Mouse (Mus musculus) neural tube, embryonic 14.5 days (tissue): Measurements from ENCODE around the gene Gm20547. TPM values are rescaled to one million over a fixed set of nuclear protein-coding genes. Genes with fewer than 3 reads are reported as not detected.

Experiments
- ATAC-seq: fragments of 200-750 bp; cut with Nextera tagmentation; 2 replicates; pipeline ENCODE4 v1.8.0; 2017; ENCODE audit warnings: low read depth, mild to moderate bottlenecking, moderate TSS enrichment, moderate library complexity
- H3K27ac ChIP-seq: fragments of 300-500 bp; sonication (generic); 2 replicates; pipeline ENCODE4 v1.5.1; 2014; ENCODE audit warnings: low read depth, mild to moderate bottlenecking, control low read depth, low read length, moderate library complexity, mixed read lengths
- H3K27me3 ChIP-seq: fragments of 300-500 bp; sonication (generic); 2 replicates; pipeline ENCODE4 v1.6.1; 2014; ENCODE audit warnings: low read length; ENCODE audit not compliant: control insufficient read depth, insufficient read depth
- H3K36me3 ChIP-seq: fragments of 300-500 bp; sonication (generic); 2 replicates; pipeline ENCODE4 v1.6.1; 2014; ENCODE audit warnings: low read length, mixed read lengths; ENCODE audit not compliant: control insufficient read depth, insufficient read depth
- H3K4me1 ChIP-seq: fragments of 300-500 bp; sonication (generic); 2 replicates; pipeline ENCODE4 v1.6.1; 2014; ENCODE audit warnings: low read length; ENCODE audit not compliant: control insufficient read depth, insufficient read depth
- H3K4me2 ChIP-seq: fragments of 300-500 bp; sonication (generic); 2 replicates; pipeline ENCODE4 v1.6.1; 2014; ENCODE audit warnings: mild to moderate bottlenecking, low read depth, low read length, control low read depth
- H3K4me3 ChIP-seq: fragments of 300-500 bp; sonication (generic); 2 replicates; pipeline ENCODE4 v1.5.1; 2014; ENCODE audit warnings: low read depth, low read length, control low read depth, mixed read lengths
- H3K9ac ChIP-seq: fragments of 300-500 bp; sonication (generic); replicated peaks from 2 replicates; pipeline ENCODE4 v1.6.1; 2014; ENCODE audit warnings: low read depth, mild to moderate bottlenecking, control low read depth, low read length, mixed read lengths
- H3K9me3 ChIP-seq: fragments of 300-500 bp; sonication (generic); 2 replicates; pipeline ENCODE4 v1.6.1; 2016; ENCODE audit warnings: low read length; ENCODE audit not compliant: control insufficient read depth
- WGBS: fragments of 180-500 bp; shearing (Covaris S2); extraction: QIAGEN DNeasy Blood & Tissue Kit; methylation state at CpG from one replicate; pipeline ENCODE4 v1.1.7; 2014; 5-methylcytosine and 5-hydroxymethylcytosine counted together
- polyA plus RNA-seq: library from polyadenylated mRNA; unstranded; fragments of >200 nt; fragmentation: Nextera tagmentation; extraction: Ambion mirVana; gene quantifications from 2 replicates; pipeline ENCODE4 v1.2.1, GENCODE M21; 2014

Gene Gm20547
- not detected in 2 replicates for polyA plus RNA-seq

DNA sequence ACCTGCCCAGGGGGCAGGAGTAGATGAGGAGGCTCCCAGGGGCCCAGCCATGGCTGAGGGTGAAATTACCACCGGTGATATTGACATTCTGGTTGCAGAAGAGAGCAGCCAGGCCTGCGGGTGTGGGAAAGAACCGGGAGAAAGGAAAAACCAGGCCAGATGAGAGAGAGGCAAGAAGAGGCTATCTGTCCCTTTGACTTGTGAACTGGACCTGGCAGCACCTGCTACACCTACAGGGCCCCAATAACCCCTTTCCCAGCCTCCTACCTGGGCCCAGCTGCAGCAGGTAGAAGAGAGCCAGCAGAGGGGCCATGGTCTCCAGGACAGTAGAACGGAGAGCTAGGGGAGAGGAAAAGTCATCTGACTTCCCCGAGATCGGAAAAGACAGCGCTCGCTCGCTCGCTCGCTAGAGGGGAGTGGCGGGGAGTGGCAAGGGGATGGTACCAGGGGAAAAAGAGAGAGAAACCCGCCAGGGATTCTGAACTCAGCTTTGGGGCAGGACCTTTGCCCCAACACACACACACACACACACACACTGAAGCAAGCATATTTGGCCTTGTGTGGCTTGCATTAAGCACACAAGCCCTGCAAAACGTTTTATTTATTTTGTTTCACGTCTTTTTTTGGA, at the start of gene Gm20547:
Gm20547 (minus strand) TSS at position 360 of the 628 bp plus-strand sequence.
- ATAC-seq, result no peak

DNA sequence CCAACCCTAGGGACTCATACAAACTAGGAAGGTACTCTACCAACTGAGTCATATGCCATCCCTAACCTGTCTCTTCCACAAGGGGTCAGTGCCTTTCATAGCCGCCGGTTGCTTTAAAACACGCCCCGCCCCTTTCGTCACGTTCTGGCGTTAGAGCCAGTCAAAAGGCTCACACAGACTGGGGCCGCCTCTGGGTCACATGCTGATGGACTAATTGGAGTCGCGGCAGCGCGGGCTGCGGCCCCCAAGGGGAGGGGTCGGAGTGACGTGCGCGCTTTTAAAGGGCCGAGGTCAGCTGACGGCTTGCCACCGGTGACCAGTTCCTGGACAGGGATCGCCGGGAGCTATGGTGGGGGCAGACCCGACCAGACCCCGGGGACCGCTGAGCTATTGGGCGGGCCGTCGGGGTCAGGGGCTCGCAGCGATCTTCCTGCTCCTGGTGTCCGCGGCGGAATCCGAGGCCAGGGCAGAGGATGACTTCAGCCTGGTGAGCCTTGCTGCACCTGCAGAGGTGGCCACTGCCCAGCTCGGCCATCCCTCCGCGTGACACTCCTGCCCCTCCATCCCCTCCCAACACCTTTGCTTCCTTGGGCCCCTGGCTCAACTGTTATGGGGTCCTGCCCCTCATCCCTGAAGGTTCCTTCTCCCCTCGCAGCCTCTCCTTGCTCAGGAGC, 49.4 kb upstream of the Gm20547 start, which contains the start of gene Neu1:
Neu1 (plus strand) TSS at position 193 of the 674 bp plus-strand sequence.
- Histone ChIP-seq H3K9me3 (no peaks in the 10 kb centered on the region), H3K9ac (peak within 1 kb of the TSS; percentile 89), H3K27me3 (no peaks in the 10 kb centered on the region), H3K36me3 (peaks cover 8% of the 10 kb centered on the region; the same call in 1 of the 2 replicates), H3K27ac (peak within 1 kb of the TSS; percentile 73; the same call in 1 of the 2 replicates), H3K4me2 (peak within 1 kb of the TSS; percentile 98), H3K4me1 (0 out of 2 replicates have a peak, but pooled peaks cover 5% of the 10 kb centered on the region), H3K4me3 (peak within 1 kb of the TSS; percentile 75)
- peak; percentile 97 for ATAC-seq
- WGBS, result under 1% methylated on average over 37 of the region's 38 CpGs

More for the DNA sequence above, at the start of gene Gm20547:
- Histone ChIP-seq H3K27me3 (0 out of 2 replicates have a peak, but pooled peaks cover 4% of the 10 kb centered on the region), H3K36me3 (no peaks in the 10 kb centered on the region), H3K9me3 (no peaks in the 10 kb centered on the region), H3K4me1 (no peaks in the 10 kb centered on the region), H3K9ac (no peak within 1 kb of the TSS), H3K4me3 (no peak within 1 kb of the TSS), H3K27ac (no peak within 1 kb of the TSS), H3K4me2 (no peak within 1 kb of the TSS)
- WGBS, result 15% methylated on average over 15 of the region's 15 CpGs

DNA sequence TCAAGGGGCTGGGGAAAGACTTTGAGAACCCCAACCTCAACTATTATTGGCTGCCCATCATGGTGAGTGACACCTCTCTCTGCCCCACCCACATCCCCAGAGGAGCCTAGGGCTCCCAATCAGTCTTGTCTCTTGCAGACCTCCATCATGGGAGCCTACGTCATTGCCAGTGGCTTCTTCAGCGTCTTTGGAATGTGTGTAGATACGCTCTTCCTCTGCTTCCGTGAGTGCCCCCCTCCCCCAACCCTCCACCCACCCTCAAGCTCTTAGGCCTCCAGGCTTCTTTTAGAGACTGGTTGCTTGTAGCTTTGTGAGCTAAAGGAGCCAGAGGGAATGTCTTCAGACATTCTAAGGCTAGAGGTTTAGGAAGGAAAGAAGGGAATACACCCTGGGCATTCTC, 47.0 kb upstream of the Gm20547 start:
- H3K27me3 ChIP-seq, result no peaks in the 10 kb centered on the region
- 0 out of 2 replicates have a peak, but pooled peaks cover 5% of the 10 kb centered on the region for H3K4me1 ChIP-seq
- ATAC-seq, result no peak
- H3K36me3 ChIP-seq, result no peaks in the 10 kb centered on the region
- H3K4me2 ChIP-seq, result no peak overlapping the region
- WGBS, result 81% methylated on average over 4 of the region's 4 CpGs
- no peaks in the 10 kb centered on the region for H3K9me3 ChIP-seq
- H3K9ac ChIP-seq, result no peak overlapping the region
- H3K27ac ChIP-seq, result no peak overlapping the region
- H3K4me3 ChIP-seq, result no peak overlapping the region

DNA sequence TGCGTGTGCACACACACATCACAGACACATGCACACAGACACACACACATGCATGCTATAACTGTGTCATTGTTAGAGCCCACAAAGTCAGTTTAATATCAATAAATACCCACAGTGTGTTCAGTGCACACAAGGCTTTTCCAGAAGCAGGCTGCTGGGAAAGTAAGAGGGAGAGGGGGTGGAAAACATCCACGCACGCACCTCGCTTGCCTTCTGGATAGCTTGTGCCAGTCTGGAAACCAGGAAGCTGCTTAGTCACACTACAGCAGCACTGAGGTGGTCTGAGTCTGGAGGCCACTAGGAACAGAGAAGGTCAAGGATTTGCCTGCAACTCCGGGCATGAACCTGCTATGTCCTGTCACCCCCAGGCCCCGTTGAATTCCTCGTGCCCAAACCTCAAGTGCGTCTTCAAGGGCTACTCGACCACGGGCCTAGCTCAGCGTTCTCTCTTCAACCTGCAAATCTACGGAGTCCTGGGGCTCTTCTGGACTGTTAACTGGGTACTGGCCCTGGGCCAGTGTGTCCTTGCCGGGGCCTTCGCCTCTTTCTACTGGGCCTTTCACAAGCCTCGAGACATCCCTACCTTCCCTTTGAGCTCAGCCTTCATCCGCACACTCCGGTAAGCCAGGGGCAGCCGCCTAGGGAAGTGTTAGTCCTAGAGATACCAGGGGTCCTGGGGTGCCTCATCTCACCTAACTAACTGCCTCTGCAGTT, 45.6 kb upstream of the Gm20547 start:
- Histone ChIP-seq H3K27me3 (no peaks in the 10 kb centered on the region), H3K4me1 (0 out of 2 replicates have a peak, but pooled peaks cover 5% of the 10 kb centered on the region), H3K36me3 (no peaks in the 10 kb centered on the region), H3K4me3 (no peak overlapping the region), H3K27ac (no peak overlapping the region), H3K9ac (no peak overlapping the region), H3K9me3 (no peaks in the 10 kb centered on the region), H3K4me2 (no peak overlapping the region)
- WGBS, result 89% methylated on average over 18 of the region's 18 CpGs
- no peak for ATAC-seq

DNA sequence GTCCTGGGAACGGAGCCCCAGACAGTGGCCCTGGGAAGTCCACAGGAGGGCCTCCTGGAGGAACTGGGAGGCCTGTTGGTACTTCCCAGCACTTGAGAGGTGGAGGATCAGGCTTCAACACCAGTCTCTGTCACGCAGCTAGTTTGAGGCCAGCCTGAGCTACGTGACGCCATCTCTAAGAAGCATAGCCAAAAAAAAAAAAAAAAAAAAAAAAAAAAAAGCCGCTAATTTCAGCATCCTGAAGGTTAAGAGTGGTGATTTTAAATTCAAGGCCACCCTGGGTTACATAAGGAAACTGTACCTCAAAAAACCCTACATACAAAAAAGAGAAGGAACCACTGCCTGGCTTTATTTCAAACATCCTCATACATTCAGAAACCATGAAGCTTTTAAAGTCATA, 42.4 kb upstream of the Gm20547 start:
- Histone ChIP-seq H3K4me3 (no peak overlapping the region), H3K4me2 (no peak overlapping the region), H3K27me3 (no peaks in the 10 kb centered on the region), H3K27ac (no peak overlapping the region), H3K36me3 (no peaks in the 10 kb centered on the region), H3K9me3 (no peaks in the 10 kb centered on the region), H3K4me1 (no peaks in the 10 kb centered on the region), H3K9ac (no peak overlapping the region)
- 69% methylated on average over 5 of the region's 5 CpGs for whole genome bisulfite sequencing
- ATAC-seq, result no peak

DNA sequence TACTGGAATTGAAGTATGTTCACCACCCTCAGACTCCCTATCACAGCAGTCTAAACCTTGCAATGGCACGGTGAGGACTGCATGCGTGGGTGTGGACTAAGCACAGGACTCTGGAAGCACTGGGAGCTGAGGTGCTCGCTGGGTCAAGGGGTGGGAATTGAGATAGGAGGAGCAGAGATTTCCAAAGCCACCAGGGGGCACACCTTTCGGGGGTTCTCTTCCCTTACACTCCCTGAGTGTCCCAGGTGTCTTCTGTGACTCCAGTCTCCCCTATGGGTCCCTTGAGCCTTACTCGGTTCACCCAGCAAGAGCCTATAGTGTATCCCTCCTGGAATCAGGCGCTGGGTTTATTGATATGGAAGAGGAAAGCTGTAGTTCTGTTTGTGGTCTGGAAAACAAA, 41.1 kb upstream of the Gm20547 start:
- H3K9me3 ChIP-seq, result no peaks in the 10 kb centered on the region
- no peak overlapping the region for H3K4me3 ChIP-seq
- no peaks in the 10 kb centered on the region for H3K27me3 ChIP-seq
- H3K36me3 ChIP-seq, result no peaks in the 10 kb centered on the region
- no peak for ATAC-seq
- no peak overlapping the region for H3K27ac ChIP-seq
- WGBS, result 46% methylated on average over 6 of the region's 6 CpGs
- H3K4me1 ChIP-seq, result no peaks in the 10 kb centered on the region
- no peak overlapping the region for H3K9ac ChIP-seq
- no peak overlapping the region for H3K4me2 ChIP-seq

DNA sequence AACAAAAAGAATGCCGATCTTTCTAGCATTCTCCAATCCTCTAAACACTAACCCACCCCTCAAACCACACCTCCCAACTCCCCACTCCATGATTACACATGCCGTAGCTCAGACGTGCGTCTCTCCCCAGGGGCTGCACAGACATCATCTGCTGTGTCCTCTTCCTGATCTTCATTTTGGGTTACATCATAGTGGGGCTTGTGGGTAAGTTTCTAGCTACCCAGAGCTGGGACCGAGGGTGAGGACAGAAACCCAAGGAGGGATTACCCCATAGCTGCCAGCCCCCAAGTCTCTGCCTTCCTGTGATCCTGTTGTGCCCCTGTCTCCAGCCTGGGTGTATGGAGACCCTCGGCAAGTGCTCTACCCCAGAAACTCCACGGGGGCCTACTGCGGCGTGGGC, 35.3 kb upstream of the Gm20547 start:
- Histone ChIP-seq H3K4me3 (no peak overlapping the region), H3K4me2 (no peak overlapping the region), H3K27me3 (no peaks in the 10 kb centered on the region), H3K9ac (no peak overlapping the region), H3K36me3 (peaks cover 19% of the 10 kb centered on the region), H3K27ac (no peak overlapping the region), H3K4me1 (no peaks in the 10 kb centered on the region), H3K9me3 (no peaks in the 10 kb centered on the region)
- WGBS, result 80% methylated on average over 9 of the region's 9 CpGs
- no peak for ATAC-seq

DNA sequence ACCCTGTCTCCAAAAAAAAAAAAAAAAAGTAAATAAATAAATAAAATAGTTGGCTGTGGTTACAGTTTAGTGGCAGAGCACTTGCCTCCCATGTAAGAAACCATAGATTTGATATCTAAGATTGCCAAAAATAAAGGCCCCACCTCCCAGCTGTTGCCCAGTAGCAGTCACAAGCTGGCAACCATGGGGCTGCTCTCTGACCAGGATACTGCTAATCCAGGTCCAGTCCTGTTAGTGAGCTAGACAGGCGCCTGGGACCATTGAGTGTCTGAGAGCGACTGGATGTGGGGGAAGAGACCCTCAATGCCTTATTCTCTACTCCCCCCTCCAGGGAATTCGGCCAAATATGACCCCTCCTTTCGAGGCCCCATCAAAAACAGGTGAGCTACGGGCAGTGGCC, 34.5 kb upstream of the Gm20547 start:
- no peak overlapping the region for H3K4me2 ChIP-seq
- ATAC-seq, result no peak
- no peaks in the 10 kb centered on the region for H3K4me1 ChIP-seq
- H3K27ac ChIP-seq, result no peak overlapping the region
- H3K4me3 ChIP-seq, result no peak overlapping the region
- H3K27me3 ChIP-seq, result no peaks in the 10 kb centered on the region
- H3K9me3 ChIP-seq, result no peaks in the 10 kb centered on the region
- no peak overlapping the region for H3K9ac ChIP-seq
- peaks cover 27% of the 10 kb centered on the region for H3K36me3 ChIP-seq
- WGBS, result 91% methylated on average over 5 of the region's 5 CpGs

DNA sequence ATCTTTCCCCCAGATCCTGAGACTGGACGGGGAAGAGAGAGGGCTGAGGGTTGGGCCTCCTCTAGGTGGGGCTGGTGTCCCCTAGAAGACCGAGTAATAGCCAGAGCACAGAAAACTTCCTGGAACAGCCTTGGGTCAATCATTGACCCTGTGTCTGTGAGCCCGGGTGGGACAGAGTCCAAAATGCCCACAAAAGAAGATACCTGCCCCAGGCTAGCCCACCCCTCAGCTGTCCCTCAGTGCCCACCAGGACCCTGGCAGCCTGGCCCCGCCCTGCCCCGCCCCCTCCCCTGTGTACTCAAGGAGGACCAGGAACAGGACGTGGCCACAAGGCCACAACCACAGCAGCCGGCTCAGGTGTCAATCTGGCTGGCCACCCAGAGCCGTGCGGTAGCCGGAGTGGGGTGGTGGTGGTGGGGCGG, 33.6 kb upstream of the Gm20547 start:
- no peaks in the 10 kb centered on the region for H3K27me3 ChIP-seq
- ATAC-seq, result no peak
- H3K9ac ChIP-seq, result no peak overlapping the region
- H3K4me1 ChIP-seq, result no peaks in the 10 kb centered on the region
- no peaks in the 10 kb centered on the region for H3K9me3 ChIP-seq
- H3K4me2 ChIP-seq, result no peak overlapping the region
- H3K36me3 ChIP-seq, result peaks cover 36% of the 10 kb centered on the region
- no peak overlapping the region for H3K27ac ChIP-seq
- H3K4me3 ChIP-seq, result no peak overlapping the region
- 21% methylated on average over 10 of the region's 11 CpGs for WGBS
